Mouse (Mus musculus): ENCODE data around the gene AW551984. TPM values are rescaled to one million over a fixed set of nuclear protein-coding genes. Genes with fewer than 3 reads are reported as not detected.

Gene AW551984
- total RNA-seq, 1 experiment from 2014 or later = not detected

Other genes starting within 250 kb of the AW551984 start
- not detected in 2 replicates for gene Olfr951, start 217.0 kb downstream of the AW551984 start, total RNA-seq (2017)
- not detected in 2 replicates for gene Olfr952, start 177.3 kb downstream of the AW551984 start, total RNA-seq (2017)
- gene Olfr954, start 147.7 kb downstream of the AW551984 start, total RNA-seq (2017) = not detected in 2 replicates
- not detected in 2 replicates for gene Olfr955, start 132.5 kb downstream of the AW551984 start, total RNA-seq (2017)
- gene Olfr44, start 110.4 kb downstream of the AW551984 start, total RNA-seq (2017) = 0.12 TPM in 1 of 2 replicates, not detected in the other
- not detected in 2 replicates for gene Olfr957, start 88.6 kb downstream of the AW551984 start, total RNA-seq (2017)
- not detected in 2 replicates for gene Olfr958, start 50.3 kb downstream of the AW551984 start, total RNA-seq (2017)
- 0.12 TPM in 1 of 2 replicates, not detected in the other for gene Olfr959, start 28.8 kb downstream of the AW551984 start, total RNA-seq (2017)
- gene Olfr148, start 6.3 kb upstream of the AW551984 start, total RNA-seq (2017) = not detected in 2 replicates
- gene Olfr960, start 17.0 kb upstream of the AW551984 start, total RNA-seq (2017) = not detected in 2 replicates
- not detected in 2 replicates for gene Olfr961, start 40.7 kb upstream of the AW551984 start, total RNA-seq (2017)
- gene Olfr963, start 62.8 kb upstream of the AW551984 start, total RNA-seq (2017) = not detected in 2 replicates
- gene Olfr149, start 102.7 kb upstream of the AW551984 start, total RNA-seq (2017) = not detected in 2 replicates
- gene Olfr965, start 107.0 kb upstream of the AW551984 start, total RNA-seq (2017) = not detected in 2 replicates
- not detected in 2 replicates for gene Olfr150, start 126.6 kb upstream of the AW551984 start, total RNA-seq (2017)
- not detected in 2 replicates for gene Olfr967, start 141.8 kb upstream of the AW551984 start, total RNA-seq (2017)
- gene Olfr968, start 178.8 kb upstream of the AW551984 start, total RNA-seq (2017) = not detected in 2 replicates
- not detected in 2 replicates for gene Olfr969, start 186.5 kb upstream of the AW551984 start, total RNA-seq (2017)
- not detected in 2 replicates for gene Olfr970, start 204.5 kb upstream of the AW551984 start, total RNA-seq (2017)
- not detected in 2 replicates for gene Olfr971, start 232.5 kb upstream of the AW551984 start, total RNA-seq (2017)

Measured in neutrophil, adult 5-6 weeks (primary cell).